ENCODE assay signal across 30 mouse cellular contexts in the genomic region with DNA sequence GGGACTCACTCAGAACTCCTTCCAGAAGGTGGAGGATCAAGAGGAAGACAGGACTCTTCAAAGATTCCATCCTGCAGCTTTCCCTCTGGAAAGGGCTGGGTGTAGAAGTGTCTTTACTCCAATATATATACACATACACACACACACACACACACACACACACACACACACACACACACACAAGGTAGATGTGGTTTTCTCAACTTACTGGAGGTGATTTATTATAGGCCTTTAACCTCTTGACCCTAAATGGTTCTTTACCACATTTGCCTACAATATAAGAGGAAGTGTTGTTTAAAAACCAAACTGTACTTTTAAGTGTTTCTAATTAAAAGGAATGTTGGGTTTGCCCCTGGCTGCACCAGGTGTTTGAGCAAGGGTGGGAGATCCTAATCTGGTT. TPM values are rescaled to one million over a fixed set of nuclear protein-coding genes. Genes with fewer than 3 reads are reported as not detected.
A peak's percentile ranks its signal among the peaks of the same experiment; 100 is the strongest.
DNase-seq lines count a peak whose midpoint lies in the region; ATAC-seq and TF ChIP-seq lines count a peak whose summit lies in the region.
"Had no signal": no experiment of that assay in that cellular context is flagged by ENCODE, and none has a peak within 500 bp of the region (broad histone marks: within the 10 kb centered on the region; RNA-seq: fewer than 3 reads in every experiment).

Gene Clca1, minus strand, starts transcription at position 101 of the 400 bp plus-strand sequence.

- no peaks in the 10 kb centered on the region for H3K9me3 ChIP-seq in intestine, postnatal 0 days (ENCODE audit: control insufficient read depth)
- no peaks in the 10 kb centered on the region for H3K9me3 ChIP-seq in stomach, embryonic 16.5 days (replicated peaks; ENCODE audit: control insufficient read depth, low read length)
- H3K9me3 ChIP-seq in midbrain, embryonic 11.5 days (ENCODE audit: control insufficient read depth, low read length), result no peaks in the 10 kb centered on the region
- no peaks in the 10 kb centered on the region for H3K9me3 ChIP-seq in heart, embryonic 11.5 days (replicated peaks; ENCODE audit: control insufficient read depth, low read length)
- H3K9me3 ChIP-seq: forebrain, embryonic 10.5 days; forebrain, embryonic 13.5 days; G1E; hindbrain, embryonic 12.5 days; hindbrain, embryonic 15.5 days had no signal

- no peak within 1 kb of the TSS for H3K9ac ChIP-seq in intestine, postnatal 0 days (ENCODE audit: low read depth, low read length)
- H3K9ac ChIP-seq in stomach, embryonic 16.5 days (ENCODE audit: low read length), result no peak within 1 kb of the TSS
- H3K9ac ChIP-seq in midbrain, embryonic 11.5 days (ENCODE audit: low read length), result no peak within 1 kb of the TSS
- no peak within 1 kb of the TSS for H3K9ac ChIP-seq in heart, embryonic 11.5 days (ENCODE audit: low read depth, low read length)
- H3K9ac ChIP-seq: forebrain, embryonic 13.5 days; hindbrain, embryonic 12.5 days; hindbrain, embryonic 15.5 days had no signal

- DNase-seq in urinary bladder, postnatal 25 days (ENCODE audit: low spot score), result peak; percentile 1
- no peak for DNase-seq in urinary bladder, postnatal 14 days (ENCODE audit: low spot score)
- no peak for DNase-seq in midbrain, embryonic 11.5 days (ENCODE audit: low spot score, missing footprints)
- DNase-seq in layer of hippocampus, adult 2 months (ENCODE audit: low spot score in 2 of 2), result no peak
- DNase-seq: adrenal gland, postnatal 10 days; adrenal gland, postnatal 36 days; B cell, adult 2 months; cerebellum, adult 18-20 months; cerebellum, adult 9-10 months; cerebellum, postnatal 14 days; gastrocnemius, adult 2 months; gastrocnemius, postnatal 14 days; heart, adult 18-20 months had no signal

- no peak within 1 kb of the TSS for H3K4me2 ChIP-seq in intestine, postnatal 0 days (replicated peaks; ENCODE audit: low read depth)
- H3K4me2 ChIP-seq in stomach, embryonic 16.5 days (ENCODE audit: low read depth, low read length), result no peak within 1 kb of the TSS
- no peak within 1 kb of the TSS for H3K4me2 ChIP-seq in midbrain, embryonic 11.5 days
- H3K4me2 ChIP-seq in heart, embryonic 11.5 days, result no peak within 1 kb of the TSS
- H3K4me2 ChIP-seq: forebrain, embryonic 13.5 days; hindbrain, embryonic 12.5 days; hindbrain, embryonic 15.5 days had no signal

- TF ChIP-seq CTCF in intestine, postnatal 0 days (IDR thresholded peaks at IDR 0.05; ENCODE audit: low read depth), result no peak
- no peak for TF ChIP-seq CTCF in layer of hippocampus, adult 2 months (conservative IDR thresholded peaks at IDR 0.05)

- no peaks in the 10 kb centered on the region for H3K4me1 ChIP-seq in intestine, postnatal 0 days (replicated peaks; ENCODE audit: control insufficient read depth, insufficient read depth, low read length)
- H3K4me1 ChIP-seq in stomach, embryonic 16.5 days (ENCODE audit: control insufficient read depth, insufficient read depth, low read length), result no peaks in the 10 kb centered on the region
- H3K4me1 ChIP-seq in midbrain, embryonic 11.5 days (ENCODE audit: control insufficient read depth, insufficient read depth, low read length), result no peaks in the 10 kb centered on the region
- H3K4me1 ChIP-seq in heart, embryonic 11.5 days (ENCODE audit: control insufficient read depth, insufficient read depth, low read length), result no peaks in the 10 kb centered on the region
- H3K4me1 ChIP-seq: forebrain, embryonic 10.5 days; forebrain, embryonic 13.5 days; hindbrain, embryonic 12.5 days; hindbrain, embryonic 15.5 days had no signal

- no peak for ATAC-seq in intestine, postnatal 0 days
- no peak for ATAC-seq in stomach, embryonic 16.5 days (ENCODE audit: insufficient read depth, low FRiP score)
- no peak for ATAC-seq in midbrain, embryonic 11.5 days (ENCODE audit: low FRiP score)
- no peak for ATAC-seq in heart, embryonic 11.5 days (replicated peaks; ENCODE audit: insufficient number of reproducible peaks, low FRiP score, low TSS enrichment)
- ATAC-seq: forebrain, embryonic 13.5 days; forebrain, embryonic 16.5 days; Patski had no signal

- H3K27me3 ChIP-seq in intestine, postnatal 0 days (replicated peaks; ENCODE audit: control insufficient read depth, insufficient read depth, low read length), result no peaks in the 10 kb centered on the region
- H3K27me3 ChIP-seq in stomach, embryonic 16.5 days (ENCODE audit: control insufficient read depth, insufficient read depth, low read length), result no peaks in the 10 kb centered on the region
- H3K27me3 ChIP-seq in midbrain, embryonic 11.5 days (ENCODE audit: control insufficient read depth, insufficient read depth, low read length), result no peaks in the 10 kb centered on the region
- no peaks in the 10 kb centered on the region for H3K27me3 ChIP-seq in heart, embryonic 11.5 days (ENCODE audit: control insufficient read depth, insufficient read depth, low read length)
- H3K27me3 ChIP-seq: CH12.LX; forebrain, embryonic 13.5 days; hindbrain, embryonic 12.5 days; hindbrain, embryonic 15.5 days; Patski had no signal

- H3K36me3 ChIP-seq in intestine, postnatal 0 days (ENCODE audit: control insufficient read depth, insufficient read depth), result no peaks in the 10 kb centered on the region
- H3K36me3 ChIP-seq in stomach, embryonic 16.5 days (ENCODE audit: control insufficient read depth, insufficient read depth, low read length), result no peaks in the 10 kb centered on the region
- H3K36me3 ChIP-seq in midbrain, embryonic 11.5 days (ENCODE audit: control insufficient read depth, insufficient read depth, low read length), result no peaks in the 10 kb centered on the region
- no peaks in the 10 kb centered on the region for H3K36me3 ChIP-seq in heart, embryonic 11.5 days (ENCODE audit: control insufficient read depth, insufficient read depth, low read length)
- H3K36me3 ChIP-seq: forebrain, embryonic 10.5 days; G1E; hindbrain, embryonic 12.5 days; hindbrain, embryonic 15.5 days had no signal

- H3K27ac ChIP-seq in intestine, postnatal 0 days (ENCODE audit: low read depth, low read length), result no peak within 1 kb of the TSS
- no peak within 1 kb of the TSS for H3K27ac ChIP-seq in stomach, embryonic 16.5 days (ENCODE audit: low read length)
- no peak within 1 kb of the TSS for H3K27ac ChIP-seq in midbrain, embryonic 11.5 days (ENCODE audit: low read depth, low read length)
- H3K27ac ChIP-seq in heart, embryonic 11.5 days (ENCODE audit: low read depth, low read length), result no peak within 1 kb of the TSS
- H3K27ac ChIP-seq in layer of hippocampus, adult 2 months, result no peak within 1 kb of the TSS
- H3K27ac ChIP-seq: forebrain, embryonic 10.5 days; forebrain, embryonic 13.5 days; gastrocnemius, adult 2 months; hindbrain, embryonic 12.5 days; hindbrain, embryonic 15.5 days had no signal

- H3K4me3 ChIP-seq in intestine, postnatal 0 days (ENCODE audit: low read depth, low read length), result no peak within 1 kb of the TSS
- H3K4me3 ChIP-seq in stomach, embryonic 16.5 days (replicated peaks; ENCODE audit: low read length), result no peak within 1 kb of the TSS
- H3K4me3 ChIP-seq in midbrain, embryonic 11.5 days (ENCODE audit: low read depth, low read length), result no peak within 1 kb of the TSS
- no peak within 1 kb of the TSS for H3K4me3 ChIP-seq in heart, embryonic 11.5 days (ENCODE audit: low read depth, low read length)
- no peak within 1 kb of the TSS for H3K4me3 ChIP-seq in layer of hippocampus, adult 2 months
- H3K4me3 ChIP-seq: forebrain, embryonic 10.5 days; forebrain, embryonic 13.5 days; gastrocnemius, adult 2 months; hindbrain, embryonic 12.5 days; hindbrain, embryonic 15.5 days had no signal

RNA-seq across cellular contexts. Expression of gene Clca1, which starts in this region (rescaled TPM):
- polyA plus RNA-seq in intestine, postnatal 0 days (2015; fragmentation: Nextera tagmentation; extraction: Ambion mirVana), result 129 and 164 TPM in 2 replicates
- polyA plus RNA-seq in stomach, embryonic 16.5 days (2015; fragmentation: Nextera tagmentation; extraction: Ambion mirVana), result 10.7 and 11.8 TPM in 2 replicates
- polyA plus RNA-seq in midbrain, embryonic 11.5 days (2014; fragmentation: Nextera tagmentation; extraction: Ambion mirVana), result not detected in 2 replicates
- polyA plus RNA-seq in heart, embryonic 11.5 days (2014; fragmentation: Nextera tagmentation; extraction: Ambion mirVana), result not detected in 2 replicates
- not detected for total RNA-seq in layer of hippocampus, adult 2 months (2021)
- total RNA-seq: adrenal gland, adult 18-20 months; adrenal gland, postnatal 10 days; adrenal gland, postnatal 36 days; gastrocnemius, adult 2 months; gastrocnemius, postnatal 14 days; heart, adult 18-20 months; heart, postnatal 25 days; hematopoietic stem cell, adult 5-6 weeks had no signal
- polyA plus RNA-seq: embryonic facial prominence, embryonic 11.5 days; forebrain, embryonic 10.5 days; forebrain, embryonic 13.5 days; forebrain, embryonic 16.5 days; frontal cortex, adult 2 months; G1E; heart, postnatal 0 days; hindbrain, embryonic 12.5 days; hindbrain, embryonic 15.5 days; Patski had no signal

Comparison
In these comparisons a context has a peak if more than half of its experiments do, and no peak if none do; other contexts are left out.
1. RNA of gene Clca1 (polyA plus RNA-seq): 129 to 164 TPM in intestine, postnatal 0 days and 10.7 to 11.8 TPM in stomach, embryonic 16.5 days; not detected in midbrain, embryonic 11.5 days and not detected in heart, embryonic 11.5 days; every median in the first group is over 10 times any median in the second.
2. RNA of gene Clca1 (polyA plus RNA-seq): 129 to 164 TPM in intestine, postnatal 0 days; 10.7 to 11.8 TPM in stomach, embryonic 16.5 days; every median in the first group is over 10 times any median in the second.